Mouse (Mus musculus) E14TG2a.4 (cell line): ENCODE data around the gene Lhpp.

Experiments
- CTCF ChIP-seq: conservative IDR thresholded peaks from 2 replicates; pipeline ENCODE4 v1.5.1; 2014; ENCODE audit warnings: low read length
- NANOG ChIP-seq: IDR thresholded peaks from 2 replicates; pipeline ENCODE4 v1.6.1; 2014; ENCODE audit warnings: borderline replicate concordance, low read length, mixed read lengths
- POU5F1 ChIP-seq: IDR thresholded peaks from 2 replicates; pipeline ENCODE4 v1.6.1; 2014; ENCODE audit warnings: low read length, borderline replicate concordance

GRCm38 (mm10) chr7:132673931-132674755 is 63.7 kb downstream of the Lhpp start:
- no peak for TF ChIP-seq CTCF
- TF ChIP-seq POU5F1, result no peak
- TF ChIP-seq NANOG, result no peak
